Mouse (Mus musculus) frontal cortex, postnatal 14 days (tissue): ENCODE results near the gene Zfp579.
"Not testable (repeated sequence)": the region's sequence is repeated elsewhere in the genome, so short reads cannot be mapped to it uniquely, and the experiment has no call there.

ENCODE experiments used
- DNase-seq, 2 experiments: peaks; one replicate each; pipeline ENCODE4 v3.0.0; 2022; ENCODE audit warnings: low spot score in 2 of 2

Zfp579 gene

DNA sequence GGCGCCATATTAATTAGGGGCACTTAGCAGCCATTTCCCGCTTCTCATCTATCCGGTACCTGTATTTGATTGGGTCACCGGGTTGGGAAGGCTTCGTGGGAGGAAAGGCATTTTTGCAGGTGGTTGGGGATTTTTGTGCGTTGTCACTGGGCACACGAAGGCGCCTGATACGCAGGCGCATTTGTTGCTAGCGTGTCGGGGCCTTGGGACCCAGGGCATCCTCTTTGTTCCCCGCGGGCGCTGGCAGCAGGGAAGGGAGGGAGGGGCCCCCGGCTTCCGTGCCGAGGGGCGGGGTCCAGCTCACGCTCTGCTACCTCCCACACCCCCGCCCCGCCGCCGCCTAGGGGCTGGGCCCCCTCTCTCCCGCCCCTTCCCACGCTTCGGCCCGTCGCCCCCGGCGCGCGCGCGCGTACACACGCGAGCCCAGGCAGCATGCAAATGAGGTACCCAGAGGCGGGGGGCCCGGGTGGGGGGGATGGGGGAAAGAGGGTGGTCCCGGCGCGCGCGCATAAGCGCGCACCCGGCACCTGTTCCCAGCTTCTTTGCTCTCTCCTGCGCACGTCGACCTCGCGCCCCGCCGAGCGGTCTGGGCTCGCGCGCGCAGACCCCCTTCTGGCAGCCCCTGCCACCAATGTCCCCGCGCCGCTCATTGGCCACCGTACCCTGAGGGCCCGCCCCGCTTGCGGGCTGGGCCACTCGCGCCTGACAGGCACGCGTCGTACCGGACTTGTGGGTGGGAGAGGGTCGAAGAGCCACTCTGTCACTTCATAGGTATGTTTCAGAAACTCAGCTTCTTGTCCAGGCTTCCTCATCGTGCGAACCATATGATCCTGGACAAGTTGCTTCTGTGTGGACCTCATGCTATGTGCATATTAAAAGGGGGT, 19.4 kb upstream of the Zfp579 start, which contains the start of gene Gm44973:
Gene Gm44973, plus strand, starts transcription at position 379 of the 884 bp plus-strand sequence.
- DNase-seq = peak; percentile 86 to 91

GRCm38 (mm10) chr7:5014251-5015117, 18.5 kb upstream of the Zfp579 start, which contains the start of the genes Zfp524 and Fiz1:
Zfp524 (plus strand) TSS chr7:5014415.
Fiz1 (minus strand) TSS chr7:5014697.
- DNase-seq = peak; percentile 96

- no peak for DNase-seq
Observed at GRCm38 (mm10) chr7:5012681-5013513, 16.9 kb upstream of the Zfp579 start.

GRCm38 (mm10) chr7:5008229-5008628, 12.3 kb upstream of the Zfp579 start:
- no peak for DNase-seq

GRCm38 (mm10) chr7:5002876-5003275, 6.9 kb upstream of the Zfp579 start:
- not testable (repeated sequence) for DNase-seq

DNA sequence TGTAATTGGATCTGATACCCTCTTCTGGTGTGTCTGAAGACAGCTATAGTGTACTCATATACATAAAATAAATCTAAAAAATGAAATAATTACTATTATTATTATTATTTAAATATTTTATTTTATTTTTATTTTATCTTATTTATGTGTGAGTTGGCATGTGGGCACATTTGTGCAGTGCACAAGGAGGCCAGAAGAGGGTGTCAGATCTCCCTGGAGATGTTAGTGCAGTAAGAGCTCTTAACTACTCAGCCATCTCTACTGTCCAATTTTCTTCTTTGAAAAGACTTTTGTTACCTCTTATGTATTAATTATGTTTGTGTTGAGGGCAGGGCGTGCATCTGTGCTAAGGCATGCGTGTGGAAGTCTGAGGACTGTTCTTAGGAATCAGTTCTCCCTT, 3.9 kb upstream of the Zfp579 start:
- no peak for DNase-seq

DNA sequence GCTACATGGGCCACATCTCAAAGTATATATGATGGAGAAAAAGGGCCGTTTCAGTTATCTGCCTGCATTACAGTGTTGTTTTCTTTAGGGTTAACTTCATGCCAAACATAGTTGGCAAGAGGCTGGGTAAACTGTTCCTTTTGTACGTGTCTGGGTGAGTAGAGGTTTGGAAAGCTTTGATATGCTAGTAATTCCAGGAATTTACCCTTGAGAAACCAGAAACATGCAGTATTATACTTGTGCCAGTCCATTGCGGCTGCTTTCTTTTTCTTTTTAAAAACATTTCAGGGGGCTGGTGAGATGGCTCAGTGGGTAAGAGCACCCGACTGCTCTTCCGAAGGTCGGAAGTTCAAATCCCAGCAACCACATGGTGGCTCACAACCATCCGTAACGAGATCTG, 976 bp upstream of the Zfp579 start:
- DNase-seq = no peak

GRCm38 (mm10) chr7:4995268-4996002, 523 bp downstream of the Zfp579 start:
- no peak for DNase-seq

DNA sequence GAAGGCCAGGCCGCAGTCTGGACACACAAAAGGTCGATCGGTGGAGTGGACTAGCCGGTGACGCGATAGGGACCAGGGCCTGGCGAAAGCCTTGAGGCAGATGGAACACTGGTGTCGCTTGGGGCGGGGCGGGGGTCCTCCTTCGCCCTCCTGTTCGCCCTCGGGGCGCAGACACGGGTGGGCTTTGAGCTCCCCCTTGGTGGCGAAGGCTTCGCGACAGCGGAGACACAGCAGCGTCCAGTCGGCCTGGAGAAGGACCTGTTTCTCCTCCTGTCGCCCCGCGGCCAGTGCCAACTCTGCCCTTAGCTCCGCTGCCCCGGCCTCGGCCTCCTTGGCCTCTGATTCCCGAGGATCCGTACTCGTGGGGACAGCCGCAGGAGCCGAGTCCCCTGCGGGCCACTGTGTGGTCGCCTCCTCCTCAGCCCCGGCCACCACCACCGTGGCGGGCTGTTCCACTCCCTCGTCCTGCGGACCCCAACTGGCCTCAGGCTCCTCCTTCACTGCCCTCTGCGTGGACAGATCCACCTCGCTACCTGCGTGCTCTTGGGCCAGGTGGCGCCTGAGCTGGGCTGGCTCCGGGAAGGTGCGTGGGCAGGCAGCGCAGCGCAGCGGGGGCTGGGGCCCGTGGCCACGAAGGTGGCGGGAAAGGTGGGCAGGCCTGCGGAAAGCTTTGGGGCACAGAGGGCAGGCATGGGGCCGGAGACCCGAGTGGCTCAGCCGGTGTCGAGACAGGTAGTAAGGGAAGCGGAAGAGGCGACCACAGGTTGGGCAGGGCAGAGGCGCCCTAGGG, 1.8 kb downstream of the Zfp579 start:
- no peak for DNase-seq

- no peak for DNase-seq
Observed at GRCm38 (mm10) chr7:4993347-4993998, 2.5 kb downstream of the Zfp579 start.

GRCm38 (mm10) chr7:4988250-4988649, 7.7 kb downstream of the Zfp579 start:
- DNase-seq = no peak

- no peak for DNase-seq
Observed at GRCm38 (mm10) chr7:4976832-4977231, 19.1 kb downstream of the Zfp579 start.

DNA sequence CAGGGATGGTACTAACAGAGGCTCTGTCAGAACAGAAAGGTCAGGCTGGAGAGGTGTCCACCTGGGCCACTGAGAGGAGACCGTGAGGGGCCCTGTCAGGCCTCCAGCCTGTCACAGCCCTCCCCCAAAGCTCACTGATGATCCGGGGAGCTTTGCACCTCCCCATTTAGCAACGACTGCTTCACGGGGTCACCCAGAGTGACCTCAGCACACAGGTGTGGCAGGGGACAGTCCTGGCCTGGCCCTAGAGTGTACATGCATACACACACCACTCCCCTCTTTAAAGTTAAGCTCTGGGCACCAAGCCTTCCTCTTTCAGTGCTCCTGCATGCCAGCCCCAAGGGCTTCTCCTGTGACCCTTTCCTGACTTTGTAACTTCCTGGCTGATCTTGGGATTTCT, 20.5 kb downstream of the Zfp579 start:
- DNase-seq = no peak

DNA sequence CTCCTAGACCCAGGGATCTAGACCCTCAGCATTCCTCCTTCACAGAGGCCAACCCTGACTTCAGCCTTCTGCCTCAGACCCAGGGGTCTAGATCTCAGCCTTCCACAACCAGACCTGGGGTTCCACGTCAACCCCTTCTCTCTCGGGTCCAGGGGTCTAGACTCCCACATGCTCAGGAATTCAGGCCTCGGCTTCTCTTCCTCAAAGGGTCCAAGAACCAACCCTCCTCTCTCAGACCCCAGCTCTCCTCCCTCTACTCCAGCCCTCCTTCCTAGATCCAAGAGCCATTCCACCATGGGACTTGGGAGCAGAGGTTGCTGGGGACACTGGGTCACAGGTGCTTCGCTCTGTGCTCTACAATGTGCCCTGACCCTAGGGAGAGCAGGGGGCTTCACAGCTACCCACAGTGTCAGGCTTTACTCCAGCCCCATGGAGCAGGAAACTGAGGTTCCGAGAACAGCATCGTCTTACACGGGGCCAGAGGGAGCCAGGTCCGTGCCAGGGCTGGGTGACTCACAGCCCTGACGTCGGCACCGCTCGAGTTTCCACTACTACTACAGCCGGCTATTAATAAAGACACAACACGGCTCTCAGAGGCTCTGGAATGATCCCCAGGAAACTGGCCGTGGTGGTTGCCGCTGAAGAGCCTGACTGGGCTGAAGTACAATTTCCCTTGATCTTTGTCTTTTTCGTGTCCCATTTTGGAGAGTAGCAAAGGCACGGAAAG, 23.5 kb downstream of the Zfp579 start:
- DNase-seq = no peak

- no peak for DNase-seq
Observed at GRCm38 (mm10) chr7:4971710-4972109, 24.2 kb downstream of the Zfp579 start.

DNA sequence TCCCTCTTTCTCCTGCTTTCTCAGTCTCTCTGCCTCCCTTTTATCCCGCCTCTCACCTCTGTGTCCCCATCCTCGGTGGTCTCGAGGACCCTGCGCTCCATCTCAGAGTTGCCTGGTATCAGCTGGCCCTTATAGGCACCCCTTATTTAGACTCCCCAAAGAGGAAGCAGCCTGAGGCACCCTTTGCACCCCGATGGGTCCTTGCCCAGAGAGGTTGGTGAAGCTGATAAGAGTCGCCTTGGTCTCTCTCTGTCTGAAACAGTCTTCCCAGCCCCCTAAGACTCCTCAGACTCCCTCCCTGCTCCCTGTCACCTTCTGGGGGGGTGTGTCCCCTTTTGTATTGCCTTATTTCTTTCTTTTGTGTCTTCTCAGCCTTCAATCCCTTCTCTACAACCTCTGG, 24.9 kb downstream of the Zfp579 start, which contains the start of gene Sbk3:
Gene Sbk3, minus strand, starts transcription at position 101 of the 400 bp plus-strand sequence.
- no peak for DNase-seq

DNA sequence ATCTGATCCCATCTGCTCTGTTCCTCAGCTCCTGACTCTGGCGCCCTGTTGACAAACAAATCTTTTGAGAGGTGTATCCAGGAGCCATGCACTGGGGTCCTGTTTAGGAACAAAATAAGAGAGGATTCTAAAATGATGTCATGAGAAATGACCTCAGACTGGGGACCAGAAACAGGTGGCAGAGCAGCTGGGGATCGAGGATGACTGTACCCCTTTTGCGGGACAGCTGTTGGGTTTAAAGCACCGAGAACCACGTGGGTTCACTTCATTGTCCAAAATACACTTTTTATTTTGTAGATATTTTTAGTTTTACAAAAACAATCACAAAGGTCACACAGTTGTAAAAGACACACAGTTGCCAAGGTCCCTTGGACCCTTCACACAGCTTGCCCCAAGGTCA, 31.0 kb downstream of the Zfp579 start:
- DNase-seq = no peak

DNA sequence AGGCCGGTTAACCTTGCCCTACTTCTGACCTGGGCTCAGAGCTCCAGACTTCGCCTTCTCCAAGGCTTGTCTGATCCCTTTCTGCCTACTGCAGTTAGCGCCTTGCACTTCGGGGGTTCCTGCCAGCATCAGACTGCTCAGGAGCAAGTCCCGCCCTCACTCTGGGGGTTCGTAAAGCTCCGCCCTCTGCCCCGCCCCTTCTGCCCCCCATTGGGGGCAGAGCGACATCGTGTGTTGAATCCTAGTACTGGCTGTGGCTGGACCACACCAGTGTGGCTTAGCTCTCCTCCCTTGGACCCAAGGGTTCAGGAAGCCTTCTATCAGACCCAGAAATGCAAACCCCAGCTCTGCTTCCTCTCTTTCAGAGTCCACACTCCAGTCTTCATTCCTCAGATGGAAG, 31.7 kb downstream of the Zfp579 start, which contains the start of gene Sbk2:
Gene Sbk2, minus strand, starts transcription at position 135 of the 400 bp plus-strand sequence.
- DNase-seq = peak; percentile 46 to 64

- DNase-seq = no peak
Observed at GRCm38 (mm10) chr7:4963527-4963926, 32.4 kb downstream of the Zfp579 start.
